ENCODE assay signal across 11 mouse cellular contexts in the genomic region with DNA sequence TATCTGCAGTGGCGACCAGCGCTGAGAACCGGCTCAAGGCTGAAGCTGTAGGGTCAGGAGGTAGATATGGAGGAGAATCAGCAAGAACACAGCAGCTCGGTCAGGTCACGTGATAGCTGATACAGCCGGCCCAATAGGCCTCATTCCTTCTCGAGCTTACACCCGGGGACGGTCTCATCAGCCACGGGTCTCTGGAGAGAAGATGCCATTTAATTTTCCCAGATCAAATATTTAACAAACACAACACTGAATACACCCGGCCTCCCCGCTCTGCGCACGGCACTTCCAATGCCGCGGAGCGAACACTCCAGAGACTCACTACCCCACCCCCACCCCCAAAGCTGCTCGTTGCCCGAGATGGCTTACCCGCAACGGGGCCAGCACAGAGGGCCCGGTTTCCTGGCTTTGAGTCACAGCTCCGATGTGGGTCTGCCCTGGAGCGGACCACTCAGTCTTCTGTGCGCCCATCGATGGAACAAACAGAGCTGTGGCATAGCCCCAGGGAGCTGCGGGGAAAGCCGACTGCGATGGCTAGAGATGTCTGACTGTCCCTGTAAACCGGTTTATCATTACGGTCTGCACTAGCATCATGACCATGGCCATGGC. TPM values are rescaled to one million over a fixed set of nuclear protein-coding genes. Genes with fewer than 3 reads are reported as not detected.
A peak's percentile ranks its signal among the peaks of the same experiment; 100 is the strongest.
DNase-seq lines count a peak whose midpoint lies in the region; ATAC-seq lines count a peak whose summit lies in the region.
"Had no signal": no experiment of that assay in that cellular context is flagged by ENCODE, and none has a peak within 500 bp of the region (broad histone marks: within the 10 kb centered on the region; RNA-seq: fewer than 3 reads in every experiment).

No protein-coding gene starts in this region.

- no peak overlapping the region for H3K9ac ChIP-seq in liver, embryonic 11.5 days (ENCODE audit: low read depth, low read length)
- H3K9ac ChIP-seq in hindbrain, embryonic 16.5 days (ENCODE audit: low read depth, low read length): no peak overlapping the region
- H3K9ac ChIP-seq in neural tube, embryonic 12.5 days: no peak overlapping the region

- no peak for DNase-seq in liver, embryonic 11.5 days (ENCODE audit: low spot score)
- DNase-seq in liver: no peak
- no peak for DNase-seq in forebrain, embryonic 10.5 days (ENCODE audit: extremely low spot score, low spot score)
- DNase-seq in left cerebral cortex, postnatal 36 days (ENCODE audit: low spot score in 2 of 2): no peak
- no peak for DNase-seq in thymus, postnatal 14 days
- no peak for DNase-seq in cerebellum, adult 9-11 months

- 30% methylated on average over 31 of the region's 31 CpGs for WGBS in liver, embryonic 11.5 days
- WGBS in forebrain, embryonic 10.5 days: 44% methylated on average over 31 of the region's 31 CpGs
- 37% methylated on average over 31 of the region's 31 CpGs for WGBS in hindbrain, embryonic 16.5 days
- 44% methylated on average over 31 of the region's 31 CpGs for WGBS in neural tube, embryonic 12.5 days

- H3K4me1 ChIP-seq in liver, embryonic 11.5 days (replicated peaks; ENCODE audit: control insufficient read depth, insufficient read depth, low read length): no peaks in the 10 kb centered on the region
- peaks cover 64% of the 10 kb centered on the region for H3K4me1 ChIP-seq in forebrain, embryonic 10.5 days
- H3K4me1 ChIP-seq in hindbrain, embryonic 16.5 days (ENCODE audit: control insufficient read depth, insufficient read depth, low read depth, low read length): peaks cover 10% of the 10 kb centered on the region
- peaks cover 34% of the 10 kb centered on the region; the same call in 1 of the 2 replicates for H3K4me1 ChIP-seq in neural tube, embryonic 12.5 days

- peak overlapping the region; percentile 44 for H3K4me2 ChIP-seq in liver, embryonic 11.5 days
- peak overlapping the region; percentile 14 for H3K4me2 ChIP-seq in hindbrain, embryonic 16.5 days (ENCODE audit: low read length)
- peak overlapping the region; percentile 41 for H3K4me2 ChIP-seq in neural tube, embryonic 12.5 days (replicated peaks)

- H3K4me3 ChIP-seq in liver, embryonic 11.5 days (ENCODE audit: low read depth, low read length): no peak overlapping the region
- peak overlapping the region; percentile 32; the same call in 1 of the 2 replicates for H3K4me3 ChIP-seq in forebrain, embryonic 10.5 days
- H3K4me3 ChIP-seq in hindbrain, embryonic 16.5 days (ENCODE audit: low read length): no peak overlapping the region
- H3K4me3 ChIP-seq in neural tube, embryonic 12.5 days: no peak overlapping the region
- H3K4me3 ChIP-seq: layer of hippocampus, adult 2 months had no signal

- H3K9me3 ChIP-seq in liver, embryonic 11.5 days (ENCODE audit: control insufficient read depth, low read length): no peaks in the 10 kb centered on the region
- H3K9me3 ChIP-seq in forebrain, embryonic 10.5 days: no peaks in the 10 kb centered on the region
- H3K9me3 ChIP-seq in hindbrain, embryonic 16.5 days (ENCODE audit: control insufficient read depth, low read length): no peaks in the 10 kb centered on the region
- H3K9me3 ChIP-seq in neural tube, embryonic 12.5 days: no peaks in the 10 kb centered on the region

- H3K27ac ChIP-seq in liver, embryonic 11.5 days (ENCODE audit: low read depth, low read length): no peak overlapping the region
- peak overlapping the region; percentile 65 for H3K27ac ChIP-seq in forebrain, embryonic 10.5 days
- H3K27ac ChIP-seq in hindbrain, embryonic 16.5 days (ENCODE audit: low read depth, low read length): no peak overlapping the region
- H3K27ac ChIP-seq in neural tube, embryonic 12.5 days: no peak overlapping the region
- H3K27ac ChIP-seq: layer of hippocampus, adult 2 months; macrophage had no signal

- intact Hi-C loops in left cerebral cortex, postnatal 36 days (cut with DNase I): no loop called here

- no peak for ATAC-seq in liver, embryonic 11.5 days (replicated peaks; ENCODE audit: low FRiP score)
- peak; percentile 22 for ATAC-seq in hindbrain, embryonic 16.5 days
- 0 out of 2 replicates have a peak, but pooled peaks have one; percentile 15 for ATAC-seq in neural tube, embryonic 12.5 days (ENCODE audit: low FRiP score, low read depth)

- no peaks in the 10 kb centered on the region for H3K27me3 ChIP-seq in liver, embryonic 11.5 days (replicated peaks; ENCODE audit: control insufficient read depth, insufficient read depth, low read length)
- H3K27me3 ChIP-seq in forebrain, embryonic 10.5 days (ENCODE audit: poor library complexity, severe bottlenecking): peaks cover 78% of the 10 kb centered on the region
- no peaks in the 10 kb centered on the region for H3K27me3 ChIP-seq in hindbrain, embryonic 16.5 days (replicated peaks; ENCODE audit: control insufficient read depth, insufficient read depth, low read length)
- 0 out of 2 replicates have a peak, but pooled peaks cover 2% of the 10 kb centered on the region for H3K27me3 ChIP-seq in neural tube, embryonic 12.5 days (replicated peaks)

- no peaks in the 10 kb centered on the region for H3K36me3 ChIP-seq in liver, embryonic 11.5 days (ENCODE audit: control insufficient read depth, insufficient read depth, low read length)
- H3K36me3 ChIP-seq in forebrain, embryonic 10.5 days (replicated peaks): no peaks in the 10 kb centered on the region
- no peaks in the 10 kb centered on the region for H3K36me3 ChIP-seq in hindbrain, embryonic 16.5 days (ENCODE audit: control insufficient read depth, insufficient read depth, low read length)
- H3K36me3 ChIP-seq in neural tube, embryonic 12.5 days: no peaks in the 10 kb centered on the region

RNA-seq across cellular contexts. Expression of a gene that starts 48.7 kb away (rescaled TPM):
- polyA plus RNA-seq in liver, embryonic 11.5 days (2014; fragmentation: Nextera tagmentation; extraction: Ambion mirVana): 0.08 TPM in 2 replicates
- 0.65 and 1.4 TPM in 2 replicates for polyA plus RNA-seq in forebrain, embryonic 10.5 days (2016; fragmentation: Nextera tagmentation; extraction: Ambion mirVana)
- 42.8 and 52.7 TPM in 2 replicates for polyA plus RNA-seq in hindbrain, embryonic 16.5 days (2015; fragmentation: Nextera tagmentation; extraction: Ambion mirVana)
- polyA plus RNA-seq in neural tube, embryonic 12.5 days (2016; fragmentation: Nextera tagmentation; extraction: Ambion mirVana): 12.0 and 13.0 TPM in 2 replicates
- total RNA-seq in left cerebral cortex, postnatal 36 days (2021): 100 to 1,000 TPM; 163 to 173 TPM
- total RNA-seq: common myeloid progenitor, adult 5-6 weeks had no signal
- polyA plus RNA-seq: macrophage had no signal
